Mouse (Mus musculus): ENCODE data around the gene Nkx2-3. TPM values are rescaled to one million over a fixed set of nuclear protein-coding genes. Genes with fewer than 3 reads are reported as not detected.

Nkx2-3 gene
- total and polyA plus RNA-seq, 2 experiments from 2014 or later, result not detected

GRCm38 (mm10) chr19:43605666-43606551 is 6.2 kb upstream of the Nkx2-3 start:
- Histone ChIP-seq H3K9ac (replicated peaks; ENCODE audit: low read length) (no peak overlapping the region), H3K4me2 (ENCODE audit: low read depth, low read length) (no peak overlapping the region), H3K36me3 (ENCODE audit: insufficient read depth, low read length) (no peaks in the 10 kb centered on the region), H3K9me3 (ENCODE audit: low read length) (no peaks in the 10 kb centered on the region), H3K27ac (no peak overlapping the region), H3K4me3 (ENCODE audit: low read length) (no peak overlapping the region), H3K27me3 (ENCODE audit: insufficient read depth, low read length) (peaks cover 86% of the 10 kb centered on the region), H3K4me1 (ENCODE audit: insufficient read depth, low read length) (no peaks in the 10 kb centered on the region)
- TF ChIP-seq CTCF (IDR thresholded peaks at IDR 0.05; ENCODE audit: low read depth), result no peak
- no peak for ATAC-seq
- WGBS, result 2% methylated on average over 17 of the region's 17 CpGs
- no peak for DNase-seq (ENCODE audit: low spot score)

DNA sequence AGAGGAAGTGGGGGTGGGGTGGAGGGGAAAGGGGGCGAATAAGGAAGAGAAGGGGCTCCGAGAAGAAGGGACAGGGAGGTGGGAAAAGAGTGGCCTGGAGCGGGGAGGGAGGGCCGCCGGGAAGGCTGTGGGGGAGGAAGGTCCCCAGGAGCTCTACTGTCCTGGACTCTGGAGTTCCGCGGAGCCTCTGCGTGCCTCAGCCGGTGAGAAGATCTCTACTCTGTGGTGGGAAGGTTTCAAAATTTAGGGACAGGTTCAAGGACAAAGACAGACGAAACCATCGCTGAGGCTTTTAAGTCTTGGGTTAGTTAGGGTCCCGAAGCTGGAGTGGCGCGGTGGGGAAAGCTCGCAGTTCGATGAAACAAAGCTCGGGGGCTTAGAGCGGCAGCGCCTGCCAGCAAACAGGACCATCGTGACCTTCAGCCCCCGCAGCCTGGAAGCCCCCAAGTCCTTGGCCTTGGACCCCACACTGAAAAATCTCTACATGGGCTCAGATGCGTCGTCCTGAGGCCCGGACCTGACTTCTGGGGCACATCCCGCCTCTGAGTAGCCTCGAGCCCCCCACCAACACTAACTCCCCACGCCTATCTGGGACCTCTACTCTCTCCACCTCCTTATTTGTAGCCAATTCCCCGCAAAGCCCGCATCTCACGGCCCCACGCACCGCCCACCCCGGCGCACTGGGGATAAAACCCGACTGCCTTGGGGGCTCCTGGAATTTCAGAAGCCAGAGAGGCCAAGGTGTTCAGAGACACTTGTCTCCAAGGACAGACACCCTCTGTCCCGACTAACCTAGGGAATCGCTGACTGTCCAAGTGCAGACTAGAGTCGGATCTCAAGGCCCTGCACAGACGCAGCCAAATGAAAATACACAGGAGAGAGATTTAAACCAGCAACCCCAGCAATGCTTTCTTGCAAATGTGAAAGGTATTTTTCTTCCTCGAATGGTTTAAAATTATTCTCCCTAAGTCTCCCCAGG is 5.3 kb upstream of the Nkx2-3 start:
- Histone ChIP-seq H3K4me3 (ENCODE audit: low read length) (no peak overlapping the region), H3K27me3 (ENCODE audit: insufficient read depth, low read length) (peaks cover 86% of the 10 kb centered on the region), H3K9me3 (ENCODE audit: low read length) (no peaks in the 10 kb centered on the region), H3K9ac (replicated peaks; ENCODE audit: low read length) (no peak overlapping the region), H3K4me1 (ENCODE audit: insufficient read depth, low read length) (no peaks in the 10 kb centered on the region), H3K36me3 (ENCODE audit: insufficient read depth, low read length) (no peaks in the 10 kb centered on the region), H3K27ac (no peak overlapping the region), H3K4me2 (ENCODE audit: low read depth, low read length) (no peak overlapping the region)
- WGBS, result under 1% methylated on average over 40 of the region's 40 CpGs
- DNase-seq (ENCODE audit: low spot score), result no peak
- ATAC-seq, result no peak
- TF ChIP-seq CTCF (IDR thresholded peaks at IDR 0.05; ENCODE audit: low read depth), result no peak

- Histone ChIP-seq H3K4me3 (ENCODE audit: low read length) (no peak overlapping the region), H3K36me3 (ENCODE audit: insufficient read depth, low read length) (no peaks in the 10 kb centered on the region), H3K4me1 (ENCODE audit: insufficient read depth, low read length) (no peaks in the 10 kb centered on the region), H3K27me3 (ENCODE audit: insufficient read depth, low read length) (peaks cover 86% of the 10 kb centered on the region), H3K9me3 (ENCODE audit: low read length) (no peaks in the 10 kb centered on the region), H3K9ac (replicated peaks; ENCODE audit: low read length) (no peak overlapping the region), H3K27ac (no peak overlapping the region), H3K4me2 (ENCODE audit: low read depth, low read length) (no peak overlapping the region)
- ATAC-seq (no peak), DNase-seq (ENCODE audit: low spot score) (no peak)
- 3% methylated on average over 11 of the region's 11 CpGs for WGBS
- TF ChIP-seq CTCF (IDR thresholded peaks at IDR 0.05; ENCODE audit: low read depth), result no peak
These were observed 4.1 kb upstream of the Nkx2-3 start for GRCm38 (mm10) chr19:43607842-43608680.

DNA sequence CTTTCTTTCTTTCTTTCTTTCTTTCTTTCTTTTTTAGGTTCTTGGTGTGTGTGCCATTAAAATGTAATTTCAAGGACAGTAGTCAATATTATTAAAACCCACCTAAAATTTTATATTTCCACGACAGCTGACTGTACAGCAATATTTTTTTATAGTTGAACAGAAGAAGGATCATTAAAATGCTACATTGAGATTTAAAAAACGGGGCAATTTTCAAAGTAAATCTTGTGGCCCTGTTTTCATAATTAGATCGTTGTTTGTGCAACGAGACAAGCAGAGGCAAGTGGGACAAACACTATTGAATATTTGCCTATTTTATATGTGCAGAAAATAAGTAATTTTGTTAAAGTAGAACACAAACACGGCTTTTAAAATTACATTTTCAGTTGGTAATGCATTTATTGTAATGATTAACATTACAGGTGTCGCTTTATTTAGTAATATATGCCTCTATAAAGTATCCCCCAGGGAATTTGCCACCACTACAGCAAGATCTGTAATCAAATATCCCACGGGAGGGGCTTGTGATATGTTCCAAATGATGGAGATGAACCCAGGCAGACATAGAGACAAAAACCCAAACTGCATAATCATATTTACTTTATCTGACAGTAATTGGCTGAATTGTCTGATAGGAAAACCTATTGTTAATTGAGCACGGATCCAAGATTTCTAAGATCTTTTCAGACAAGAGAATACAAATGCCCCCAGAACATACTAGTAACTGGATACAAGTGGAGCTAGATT is 3.2 kb upstream of the Nkx2-3 start:
- TF ChIP-seq CTCF (IDR thresholded peaks at IDR 0.05; ENCODE audit: low read depth), result no peak
- H3K36me3 ChIP-seq (ENCODE audit: insufficient read depth, low read length), result no peaks in the 10 kb centered on the region
- H3K4me2 ChIP-seq (ENCODE audit: low read depth, low read length), result no peak overlapping the region
- peaks cover 79% of the 10 kb centered on the region for H3K27me3 ChIP-seq (ENCODE audit: insufficient read depth, low read length)
- H3K9ac ChIP-seq (replicated peaks; ENCODE audit: low read length), result no peak overlapping the region
- no peak overlapping the region for H3K4me3 ChIP-seq (ENCODE audit: low read length)
- DNase-seq (ENCODE audit: low spot score), result no peak
- H3K4me1 ChIP-seq (ENCODE audit: insufficient read depth, low read length), result no peaks in the 10 kb centered on the region
- H3K9me3 ChIP-seq (ENCODE audit: low read length), result no peaks in the 10 kb centered on the region
- 10% methylated on average over 8 of the region's 8 CpGs for WGBS
- H3K27ac ChIP-seq, result no peak overlapping the region
- no peak for ATAC-seq

DNA sequence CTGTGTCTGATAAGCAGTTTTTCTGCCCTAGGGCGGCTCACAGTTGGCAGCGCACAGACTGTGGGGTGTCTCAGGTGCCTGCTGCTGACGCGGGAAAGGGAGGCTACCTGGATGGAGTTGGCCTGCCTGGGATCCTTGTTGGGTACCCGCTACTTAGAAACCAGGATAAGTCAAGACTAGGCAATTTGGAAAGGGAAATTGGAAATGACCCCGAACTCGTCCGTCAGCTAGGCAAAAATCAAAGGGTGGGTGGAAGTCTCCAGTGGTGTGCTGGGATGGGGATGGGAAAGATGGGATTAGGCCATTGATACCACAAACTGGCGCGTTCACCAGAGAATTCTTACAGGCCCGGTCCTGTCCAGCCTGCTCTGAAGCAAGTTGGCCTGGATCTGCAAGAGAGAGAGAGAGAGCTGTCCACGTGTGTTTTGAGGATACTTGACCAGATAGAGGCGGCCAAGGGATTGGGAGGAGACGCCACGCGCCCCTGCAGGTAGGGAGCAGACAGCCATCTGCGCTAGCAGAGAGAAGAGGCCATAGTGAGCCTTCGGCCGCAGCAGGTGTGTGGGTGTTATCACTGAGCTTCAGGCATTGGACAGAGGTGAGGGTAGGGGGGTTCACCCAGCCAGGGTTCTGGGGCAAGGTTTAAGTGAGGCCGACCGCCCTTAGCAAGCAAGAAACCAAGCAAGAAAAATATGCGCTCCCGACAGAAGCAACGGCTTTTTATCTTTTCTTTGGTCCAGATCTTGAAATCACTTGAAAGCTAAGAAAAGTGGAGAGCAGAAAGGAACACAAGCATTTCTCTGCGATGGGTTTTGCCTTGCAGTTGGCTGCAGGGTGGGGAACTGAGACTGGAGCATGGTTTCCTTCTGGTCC is 2.4 kb upstream of the Nkx2-3 start:
- no peaks in the 10 kb centered on the region for H3K9me3 ChIP-seq (ENCODE audit: low read length)
- DNase-seq (ENCODE audit: low spot score) (no peak), ATAC-seq (no peak)
- 1% methylated on average over 25 of the region's 25 CpGs for WGBS
- H3K9ac ChIP-seq (replicated peaks; ENCODE audit: low read length), result no peak overlapping the region
- peaks cover 71% of the 10 kb centered on the region for H3K27me3 ChIP-seq (ENCODE audit: insufficient read depth, low read length)
- H3K27ac ChIP-seq, result no peak overlapping the region
- H3K36me3 ChIP-seq (ENCODE audit: insufficient read depth, low read length), result no peaks in the 10 kb centered on the region
- no peaks in the 10 kb centered on the region for H3K4me1 ChIP-seq (ENCODE audit: insufficient read depth, low read length)
- no peak overlapping the region for H3K4me3 ChIP-seq (ENCODE audit: low read length)
- no peak overlapping the region for H3K4me2 ChIP-seq (ENCODE audit: low read depth, low read length)
- no peak for TF ChIP-seq CTCF (IDR thresholded peaks at IDR 0.05; ENCODE audit: low read depth)
